In the genomic region with DNA sequence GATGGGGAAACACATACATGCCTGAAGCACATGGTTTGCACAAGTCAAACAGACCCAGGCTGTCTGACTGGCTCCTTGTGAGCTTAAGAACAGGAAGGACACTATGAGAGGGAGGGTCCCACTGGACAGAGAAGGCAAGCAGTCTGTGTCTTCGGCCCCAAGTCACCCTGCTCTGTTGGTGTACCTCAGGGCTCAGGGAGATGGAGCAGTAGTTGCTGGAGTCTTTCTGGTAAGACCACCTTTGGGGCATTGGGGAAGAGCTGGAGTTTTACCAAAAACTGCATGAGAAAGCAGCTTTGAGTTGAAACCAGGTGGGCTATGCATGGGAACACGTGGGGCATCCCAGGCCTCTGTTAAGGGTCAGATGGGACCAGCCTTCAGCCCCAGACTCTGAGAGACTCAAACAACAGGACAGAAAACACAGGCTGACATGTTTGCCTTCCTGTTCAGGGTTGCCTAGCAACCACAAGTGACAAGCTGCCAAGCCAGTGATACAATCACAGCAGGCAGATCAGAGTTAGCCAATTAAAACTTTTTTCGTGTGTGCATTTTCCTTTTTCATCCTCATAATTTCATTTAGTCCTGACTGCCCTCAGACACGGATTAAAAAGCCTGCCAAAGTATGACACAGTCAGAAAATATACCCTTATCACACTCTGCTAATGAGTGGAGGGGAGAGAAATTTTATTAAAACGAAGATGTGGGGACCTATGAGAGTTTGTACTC, we compare ENCODE assay signal across 8 mouse cellular contexts.
A peak's percentile ranks its signal among the peaks of the same experiment; 100 is the strongest.
DNase-seq lines count a peak whose midpoint lies in the region; ATAC-seq lines count a peak whose summit lies in the region.

No protein-coding gene starts in this region.

- no peak overlapping the region for H3K4me3 ChIP-seq in embryonic facial prominence, embryonic 12.5 days
- H3K4me3 ChIP-seq in midbrain, embryonic 12.5 days = no peak overlapping the region
- H3K4me3 ChIP-seq in liver, embryonic 12.5 days = no peak overlapping the region

- no peak overlapping the region for H3K27ac ChIP-seq in embryonic facial prominence, embryonic 12.5 days
- peak overlapping the region; percentile 52 for H3K27ac ChIP-seq in midbrain, embryonic 12.5 days (replicated peaks)
- no peak overlapping the region for H3K27ac ChIP-seq in liver, embryonic 12.5 days

- H3K4me2 ChIP-seq in embryonic facial prominence, embryonic 12.5 days (replicated peaks) = no peak overlapping the region
- H3K4me2 ChIP-seq in midbrain, embryonic 12.5 days (replicated peaks) = peak overlapping the region; percentile 19; the same call in 1 of the 2 replicates
- no peak overlapping the region for H3K4me2 ChIP-seq in liver, embryonic 12.5 days

- H3K36me3 ChIP-seq in embryonic facial prominence, embryonic 12.5 days = no peaks in the 10 kb centered on the region
- no peaks in the 10 kb centered on the region for H3K36me3 ChIP-seq in midbrain, embryonic 12.5 days
- no peaks in the 10 kb centered on the region for H3K36me3 ChIP-seq in liver, embryonic 12.5 days

- no peaks in the 10 kb centered on the region for H3K9me3 ChIP-seq in embryonic facial prominence, embryonic 12.5 days
- no peaks in the 10 kb centered on the region for H3K9me3 ChIP-seq in midbrain, embryonic 12.5 days
- no peaks in the 10 kb centered on the region for H3K9me3 ChIP-seq in liver, embryonic 12.5 days (replicated peaks)

- ATAC-seq in embryonic facial prominence, embryonic 12.5 days (ENCODE audit: insufficient number of reproducible peaks, insufficient read depth, low FRiP score, low TSS enrichment) = peak; percentile 56
- ATAC-seq in midbrain, embryonic 12.5 days (ENCODE audit: low FRiP score, low read depth) = peak; percentile 90
- ATAC-seq in megakaryocyte progenitor cell, adult 5-6 weeks (replicated peaks; ENCODE audit: poor library complexity) = no peak
- ATAC-seq in liver, embryonic 12.5 days = no peak

- 17% methylated on average over 5 of the region's 5 CpGs for WGBS in embryonic facial prominence, embryonic 12.5 days
- WGBS in midbrain, embryonic 12.5 days = 14% methylated on average over 5 of the region's 5 CpGs
- WGBS in liver, embryonic 12.5 days (ENCODE audit: insufficient replicate concordance) = 17% methylated on average over 5 of the region's 5 CpGs

- H3K27me3 ChIP-seq in embryonic facial prominence, embryonic 12.5 days = no peaks in the 10 kb centered on the region
- H3K27me3 ChIP-seq in midbrain, embryonic 12.5 days = no peaks in the 10 kb centered on the region
- H3K27me3 ChIP-seq in liver, embryonic 12.5 days (replicated peaks) = no peaks in the 10 kb centered on the region

- peaks cover 8% of the 10 kb centered on the region; the same call in 1 of the 2 replicates for H3K4me1 ChIP-seq in embryonic facial prominence, embryonic 12.5 days
- H3K4me1 ChIP-seq in midbrain, embryonic 12.5 days = peaks cover 34% of the 10 kb centered on the region
- no peaks in the 10 kb centered on the region for H3K4me1 ChIP-seq in liver, embryonic 12.5 days

- peak; percentile 9 to 14 for DNase-seq in urinary bladder, postnatal 36 days (ENCODE audit: low spot score in 2 of 2)
- no peak for DNase-seq in urinary bladder, adult 18-20 months (ENCODE audit: low spot score in 2 of 2)
- DNase-seq in heart, postnatal 4 days = peak; percentile 70
- DNase-seq in layer of hippocampus, postnatal 36 days = peak; percentile 68 to 69

- H3K9ac ChIP-seq in embryonic facial prominence, embryonic 12.5 days = no peak overlapping the region
- H3K9ac ChIP-seq in midbrain, embryonic 12.5 days (replicated peaks) = no peak overlapping the region
- no peak overlapping the region for H3K9ac ChIP-seq in liver, embryonic 12.5 days

Comparison
In these comparisons a context has a peak if more than half of its experiments do, and no peak if none do; other contexts are left out.
1. DNase-seq: peak in urinary bladder, postnatal 36 days (2 of 2), heart, postnatal 4 days (single experiment) and layer of hippocampus, postnatal 36 days (2 of 2); none in urinary bladder, adult 18-20 months (0 of 2).
2. ATAC-seq: peak in embryonic facial prominence, embryonic 12.5 days (single experiment) and midbrain, embryonic 12.5 days (single experiment); none in megakaryocyte progenitor cell, adult 5-6 weeks (single experiment) and liver, embryonic 12.5 days (single experiment).